Mouse (Mus musculus) small intestine, adult 2 months (tissue): ENCODE data around the gene Cdc14a. TPM values are rescaled to one million over a fixed set of nuclear protein-coding genes. Genes with fewer than 3 reads are reported as not detected.

Experiments used
- H3K27ac ChIP-seq: fragments of 200-500 bp; 2 replicates; pipeline ENCODE4 v1.5.1; 2012; ENCODE audit warnings: low read depth, low read length, control low read depth, inconsistent platforms; ENCODE audit not compliant: insufficient read depth
- H3K27me3 ChIP-seq: fragments of 200-500 bp; 2 replicates; pipeline ENCODE4 v1.6.1; 2012; ENCODE audit warnings: mild to moderate bottlenecking, moderate library complexity, low read length, inconsistent platforms; ENCODE audit not compliant: control insufficient read depth, insufficient read depth
- H3K36me3 ChIP-seq: fragments of 200-500 bp; 2 replicates; pipeline ENCODE4 v1.6.1; 2012; ENCODE audit warnings: mild to moderate bottlenecking, low read length, control low read depth, inconsistent platforms; ENCODE audit not compliant: control insufficient read depth, insufficient read depth
- H3K4me1 ChIP-seq: fragments of 200-500 bp; 2 replicates; pipeline ENCODE4 v1.6.1; 2012; ENCODE audit warnings: low read length, inconsistent platforms, mixed read lengths; ENCODE audit not compliant: control insufficient read depth, insufficient read depth, insufficient read length
- H3K4me3 ChIP-seq: fragments of 200-500 bp; 2 replicates; pipeline ENCODE4 v1.5.1; 2012; ENCODE audit warnings: low read depth, mild to moderate bottlenecking, control low read depth, inconsistent platforms, low read length, moderate library complexity
- CTCF ChIP-seq: fragments of 200-500 bp; IDR thresholded peaks from 2 replicates; pipeline ENCODE4 v1.5.1; 2012; ENCODE audit warnings: low read depth, mild to moderate bottlenecking, control low read depth, inconsistent platforms, low read length, moderate library complexity, mixed read lengths; ENCODE audit not compliant: insufficient replicate concordance, insufficient read length; ENCODE audit errors: extremely low read depth
- POLR2A ChIP-seq: fragments of 200-500 bp; IDR thresholded peaks from 2 replicates; pipeline ENCODE4 v1.6.1; 2012; ENCODE audit warnings: low read depth, mild to moderate bottlenecking, control low read depth, inconsistent platforms, low read length, moderate library complexity
- WGBS: fragments of 180-500 bp; shearing (Covaris S2); methylation state at CpG from one replicate; pipeline ENCODE4 v1.1.7; 2018; 5-methylcytosine and 5-hydroxymethylcytosine counted together
- polyA plus RNA-seq: library from polyadenylated mRNA; depleted of rRNA; stranded (reverse); fragments of >200 nt; gene quantifications from 2 replicates; pipeline ENCODE4 v1.2.3, GENCODE M21; 2012

The Cdc14a gene
- polyA plus RNA-seq, 1 experiment, result 8.6 TPM

GRCm38 (mm10) chr3:116310033-116310432 is 113.8 kb downstream of the Cdc14a start:
- TF ChIP-seq POLR2A (no peak), CTCF (no peak)
- H3K27me3 ChIP-seq, result no peaks in the 10 kb centered on the region
- 91% methylated on average over 10 of the region's 10 CpGs for WGBS
- no peak overlapping the region for H3K27ac ChIP-seq
- no peaks in the 10 kb centered on the region for H3K4me1 ChIP-seq
- peaks cover 18% of the 10 kb centered on the region for H3K36me3 ChIP-seq
- no peak overlapping the region for H3K4me3 ChIP-seq

GRCm38 (mm10) chr3:116304800-116305753 is 118.8 kb downstream of the Cdc14a start:
- WGBS, result 88% methylated on average over 18 of the region's 18 CpGs
- Histone ChIP-seq H3K4me3 (no peak overlapping the region), H3K4me1 (no peaks in the 10 kb centered on the region), H3K27me3 (no peaks in the 10 kb centered on the region), H3K27ac (no peak overlapping the region), H3K36me3 (peaks cover 15% of the 10 kb centered on the region)
- TF ChIP-seq CTCF (no peak), POLR2A (no peak)

GRCm38 (mm10) chr3:116302581-116302980 is 121.3 kb downstream of the Cdc14a start:
- H3K4me3 ChIP-seq, result no peak overlapping the region
- TF ChIP-seq POLR2A (no peak), CTCF (no peak)
- H3K36me3 ChIP-seq, result peaks cover 18% of the 10 kb centered on the region
- H3K27me3 ChIP-seq, result no peaks in the 10 kb centered on the region
- H3K4me1 ChIP-seq, result no peaks in the 10 kb centered on the region
- H3K27ac ChIP-seq, result no peak overlapping the region
- WGBS, result 94% methylated on average over 7 of the region's 7 CpGs

GRCm38 (mm10) chr3:116301754-116302153 is 122.1 kb downstream of the Cdc14a start:
- TF ChIP-seq POLR2A (no peak), CTCF (no peak)
- Histone ChIP-seq H3K27ac (no peak overlapping the region), H3K4me1 (no peaks in the 10 kb centered on the region), H3K36me3 (peaks cover 20% of the 10 kb centered on the region), H3K4me3 (no peak overlapping the region), H3K27me3 (no peaks in the 10 kb centered on the region)
- WGBS, result 48% methylated on average over 6 of the region's 6 CpGs

GRCm38 (mm10) chr3:116298727-116299126 is 125.1 kb downstream of the Cdc14a start:
- Histone ChIP-seq H3K27ac (no peak overlapping the region), H3K27me3 (no peaks in the 10 kb centered on the region), H3K4me3 (no peak overlapping the region), H3K4me1 (no peaks in the 10 kb centered on the region), H3K36me3 (peaks cover 20% of the 10 kb centered on the region)
- TF ChIP-seq POLR2A (no peak), CTCF (no peak)
- 86% methylated on average over 10 of the region's 10 CpGs for WGBS

GRCm38 (mm10) chr3:116298003-116298402 is 125.8 kb downstream of the Cdc14a start:
- no peak overlapping the region for H3K27ac ChIP-seq
- H3K4me3 ChIP-seq, result no peak overlapping the region
- H3K36me3 ChIP-seq, result peaks cover 27% of the 10 kb centered on the region
- no peaks in the 10 kb centered on the region for H3K4me1 ChIP-seq
- no peak for TF ChIP-seq POLR2A
- TF ChIP-seq CTCF, result no peak
- H3K27me3 ChIP-seq, result no peaks in the 10 kb centered on the region
- 88% methylated on average over 8 of the region's 8 CpGs for WGBS

- 95% methylated on average over 7 of the region's 7 CpGs for WGBS
- Histone ChIP-seq H3K36me3 (peaks cover 26% of the 10 kb centered on the region), H3K4me3 (no peak overlapping the region), H3K27ac (no peak overlapping the region), H3K27me3 (no peaks in the 10 kb centered on the region), H3K4me1 (no peaks in the 10 kb centered on the region)
- TF ChIP-seq CTCF (no peak), POLR2A (no peak)
Measured at GRCm38 (mm10) chr3:116297170-116297569, 126.7 kb downstream of the Cdc14a start.
